Mouse (Mus musculus) mouse trophoblast stem cell (cell line): Measurements from ENCODE around the gene Fos.
"Not testable (repeated sequence)": the region's sequence is repeated elsewhere in the genome, so short reads cannot be mapped to it uniquely, and the experiment has no call there.

Source experiments
- in situ Hi-C, 2 experiments: fragments of 300-500 bp; cut with MseI, MboI; formaldehyde crosslinking; loops; 2 replicates in 1 of 2; 3 replicates in 1 of 2; pipeline ENCODE4 v1.15.1; 2025

The Fos gene

DNA sequence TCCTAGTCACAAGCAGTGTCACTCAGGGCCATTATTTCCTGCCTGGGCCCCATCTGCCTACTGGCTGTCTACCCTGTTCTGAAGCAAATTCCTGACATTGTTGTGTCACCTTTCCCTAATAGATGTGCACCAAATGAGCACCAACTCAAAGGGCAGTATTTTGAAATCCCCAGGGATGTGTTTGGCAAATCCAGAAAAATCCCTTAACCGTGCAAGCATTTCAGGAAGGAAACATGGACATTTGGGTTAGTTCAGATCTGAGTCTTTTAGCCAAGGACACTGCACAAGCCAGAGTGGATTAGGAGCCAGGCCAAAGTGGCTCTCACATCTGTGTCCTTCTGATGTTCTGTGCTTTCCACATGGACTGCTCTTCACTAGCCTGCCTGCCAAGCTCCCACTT is 48.0 kb downstream of the Fos start:
- in situ Hi-C loops = no loop called here

GRCm38 (mm10) chr12:85522631-85523388 is 49.1 kb downstream of the Fos start:
- in situ Hi-C loops = no loop called here

GRCm38 (mm10) chr12:85523421-85524192 is 49.9 kb downstream of the Fos start:
- in situ Hi-C loops = no loop called here

DNA sequence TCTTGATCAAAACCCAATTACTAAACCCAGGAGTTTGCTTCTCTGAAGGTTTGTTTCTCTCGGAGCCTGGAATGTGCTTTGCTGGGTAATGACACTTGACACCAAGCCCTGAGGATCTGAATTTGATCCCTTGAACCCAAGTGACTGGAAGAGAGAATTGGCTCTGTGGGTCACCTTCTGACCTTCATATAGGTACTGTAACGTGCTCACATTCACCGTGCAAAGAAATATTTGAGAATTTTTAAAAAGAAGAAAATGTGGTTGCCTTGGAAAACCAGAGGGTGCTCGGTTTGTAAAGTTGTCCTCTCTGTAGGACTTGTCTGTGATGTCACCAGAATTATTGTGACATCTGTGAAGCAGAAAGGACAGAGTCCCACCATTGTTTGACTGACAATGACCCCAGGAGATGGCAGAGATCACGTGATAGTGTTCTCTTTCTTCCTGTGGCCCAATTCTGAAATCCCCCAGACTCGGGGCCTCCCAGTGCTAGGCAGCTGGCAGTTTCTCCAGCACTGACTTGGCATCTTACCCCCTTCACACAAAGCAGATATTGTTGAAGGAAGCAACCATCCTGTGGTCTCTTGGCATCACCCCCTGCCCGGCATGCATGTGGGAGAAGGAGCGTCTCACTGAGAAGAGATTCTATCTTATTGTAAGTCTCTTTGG is 50.6 kb downstream of the Fos start:
- in situ Hi-C loops = no loop called here

DNA sequence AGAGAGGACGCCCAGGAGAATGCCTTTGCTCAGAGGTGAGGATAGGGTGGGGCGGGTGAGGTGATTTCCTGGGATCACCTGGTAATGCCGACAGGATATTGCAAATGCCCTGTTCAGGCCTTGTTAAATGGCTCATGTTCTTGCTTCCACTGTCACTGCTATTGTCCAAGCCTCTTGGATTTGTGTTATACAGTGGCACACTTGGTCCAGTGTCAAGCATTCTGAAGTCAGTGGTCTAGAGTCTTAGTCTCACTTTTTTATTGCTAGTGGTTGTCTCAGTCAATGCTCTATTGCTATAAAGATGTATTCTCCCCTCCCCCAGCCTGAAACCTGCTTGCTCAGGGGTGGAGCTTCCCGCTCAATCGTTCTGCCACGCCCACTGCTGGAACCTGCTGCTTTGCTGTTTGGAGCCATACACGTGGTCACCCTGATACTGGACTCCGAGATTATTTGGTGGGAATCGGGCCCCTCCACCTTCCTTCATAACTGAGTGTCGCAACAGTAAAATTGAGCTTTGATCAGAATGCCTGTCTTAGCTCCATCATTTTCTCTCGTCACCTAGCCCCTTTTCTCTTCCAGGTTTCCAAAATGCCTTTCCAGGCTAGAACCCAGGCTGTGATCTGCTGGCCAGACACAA is 51.3 kb downstream of the Fos start:
- in situ Hi-C loops = not testable (repeated sequence)
